Mouse (Mus musculus): ENCODE data around the gene Kdm4a.

GRCm38 (mm10) chr4:118156559-118156958 is 23.3 kb downstream of the Kdm4a start:
- no peak for TF ChIP-seq CTCF (IDR thresholded peaks at IDR 0.05; ENCODE audit: low read depth)
- TF ChIP-seq EP300 (IDR thresholded peaks at IDR 0.05; ENCODE audit: low read depth) = no peak

Data from heart, postnatal 0 days (tissue).